In genomic region chr12:100264941-100265340, GRCm38 (mm10) we compare ENCODE assay signal across 30 mouse cellular contexts.
DNase-seq lines count a peak whose midpoint lies in the region; ATAC-seq and TF ChIP-seq lines count a peak whose summit lies in the region.
"Had no signal": no experiment of that assay in that cellular context is flagged by ENCODE, and none has a peak within 500 bp of the region (broad histone marks: within the 10 kb centered on the region; RNA-seq: fewer than 3 reads in every experiment).

No protein-coding gene starts in this region.

- WGBS in hindbrain, embryonic 15.5 days: 85% methylated on average over 4 of the region's 4 CpGs
- 83% methylated on average over 4 of the region's 4 CpGs for WGBS in hindbrain, embryonic 12.5 days
- WGBS in midbrain, embryonic 13.5 days: 87% methylated on average over 4 of the region's 4 CpGs
- 87% methylated on average over 4 of the region's 4 CpGs for WGBS in midbrain, embryonic 11.5 days
- 81% methylated on average over 4 of the region's 4 CpGs for WGBS in olfactory bulb, adult 2 months

- H3K4me2 ChIP-seq in hindbrain, embryonic 15.5 days: no peak overlapping the region
- H3K4me2 ChIP-seq in hindbrain, embryonic 12.5 days (replicated peaks): no peak overlapping the region
- H3K4me2 ChIP-seq in midbrain, embryonic 13.5 days (replicated peaks): no peak overlapping the region
- no peak overlapping the region for H3K4me2 ChIP-seq in midbrain, embryonic 11.5 days
- H3K4me2 ChIP-seq: embryonic facial prominence, embryonic 15.5 days; heart, embryonic 15.5 days; hindbrain, embryonic 14.5 days; intestine, embryonic 15.5 days; limb, embryonic 12.5 days; liver, embryonic 15.5 days; lung, embryonic 14.5 days; midbrain, embryonic 12.5 days; neural tube, embryonic 12.5 days had no signal

- no peak overlapping the region for H3K4me3 ChIP-seq in hindbrain, embryonic 15.5 days
- H3K4me3 ChIP-seq in hindbrain, embryonic 12.5 days: no peak overlapping the region
- H3K4me3 ChIP-seq in midbrain, embryonic 13.5 days (replicated peaks): no peak overlapping the region
- H3K4me3 ChIP-seq in midbrain, embryonic 11.5 days (ENCODE audit: low read depth, low read length): no peak overlapping the region
- no peak overlapping the region for H3K4me3 ChIP-seq in olfactory bulb, adult 2 months (ENCODE audit: insufficient read depth, low read depth, low read length)
- H3K4me3 ChIP-seq: embryonic facial prominence, embryonic 10.5 days; embryonic facial prominence, embryonic 15.5 days; heart, embryonic 15.5 days; intestine, embryonic 15.5 days; limb, embryonic 12.5 days; liver, embryonic 15.5 days; midbrain, embryonic 12.5 days; myocyte; neural tube, embryonic 12.5 days had no signal

- H3K9me3 ChIP-seq in hindbrain, embryonic 15.5 days: no peaks in the 10 kb centered on the region
- H3K9me3 ChIP-seq in hindbrain, embryonic 12.5 days (replicated peaks): no peaks in the 10 kb centered on the region
- no peaks in the 10 kb centered on the region for H3K9me3 ChIP-seq in midbrain, embryonic 13.5 days
- H3K9me3 ChIP-seq in midbrain, embryonic 11.5 days (ENCODE audit: control insufficient read depth, low read length): no peaks in the 10 kb centered on the region
- H3K9me3 ChIP-seq: embryonic facial prominence, embryonic 10.5 days; embryonic facial prominence, embryonic 15.5 days; heart, embryonic 15.5 days; intestine, embryonic 15.5 days; limb, embryonic 12.5 days; liver, embryonic 15.5 days; midbrain, embryonic 12.5 days; neural tube, embryonic 12.5 days had no signal

- H3K4me1 ChIP-seq in hindbrain, embryonic 15.5 days (replicated peaks): peaks cover 24% of the 10 kb centered on the region
- H3K4me1 ChIP-seq in hindbrain, embryonic 12.5 days: peaks cover 8% of the 10 kb centered on the region
- peaks cover 18% of the 10 kb centered on the region for H3K4me1 ChIP-seq in midbrain, embryonic 13.5 days (replicated peaks)
- H3K4me1 ChIP-seq in midbrain, embryonic 11.5 days (ENCODE audit: control insufficient read depth, insufficient read depth, low read length): peaks cover 6% of the 10 kb centered on the region
- peaks cover 58% of the 10 kb centered on the region for H3K4me1 ChIP-seq in olfactory bulb, adult 2 months (ENCODE audit: control insufficient read depth, insufficient read depth, low read length)
- H3K4me1 ChIP-seq: embryonic facial prominence, embryonic 10.5 days; embryonic facial prominence, embryonic 15.5 days; limb, embryonic 12.5 days; liver, embryonic 15.5 days had no signal

- TF ChIP-seq POLR2A in olfactory bulb, adult 2 months (IDR thresholded peaks at IDR 0.05; ENCODE audit: insufficient read depth, low read depth, low read length): no peak

- H3K27ac ChIP-seq in hindbrain, embryonic 15.5 days (replicated peaks): peak overlapping the region; percentile 66; the same call in 1 of the 2 replicates
- H3K27ac ChIP-seq in hindbrain, embryonic 12.5 days: no peak overlapping the region
- H3K27ac ChIP-seq in midbrain, embryonic 13.5 days: peak overlapping the region; percentile 44; the same call in 1 of the 2 replicates
- no peak overlapping the region for H3K27ac ChIP-seq in midbrain, embryonic 11.5 days (ENCODE audit: low read depth, low read length)
- H3K27ac ChIP-seq in olfactory bulb, adult 2 months (ENCODE audit: insufficient read depth, low read depth, low read length): peak overlapping the region; percentile 94
- H3K27ac ChIP-seq: embryonic facial prominence, embryonic 10.5 days; embryonic facial prominence, embryonic 15.5 days; heart, embryonic 15.5 days; hindbrain, embryonic 14.5 days; intestine, embryonic 15.5 days; limb, embryonic 12.5 days; liver, embryonic 15.5 days; midbrain, embryonic 12.5 days; neural tube, embryonic 12.5 days; stomach, postnatal 0 days had no signal

- ATAC-seq in hindbrain, embryonic 15.5 days (ENCODE audit: low FRiP score, low read depth): no peak
- no peak for ATAC-seq in hindbrain, embryonic 12.5 days (ENCODE audit: low FRiP score)
- ATAC-seq in midbrain, embryonic 13.5 days: no peak
- ATAC-seq in midbrain, embryonic 11.5 days (ENCODE audit: low FRiP score): no peak
- ATAC-seq: intestine, embryonic 15.5 days; Patski had no signal

- no peaks in the 10 kb centered on the region for H3K36me3 ChIP-seq in hindbrain, embryonic 15.5 days
- H3K36me3 ChIP-seq in hindbrain, embryonic 12.5 days: no peaks in the 10 kb centered on the region
- no peaks in the 10 kb centered on the region for H3K36me3 ChIP-seq in midbrain, embryonic 13.5 days
- no peaks in the 10 kb centered on the region for H3K36me3 ChIP-seq in midbrain, embryonic 11.5 days (ENCODE audit: control insufficient read depth, insufficient read depth, low read length)
- H3K36me3 ChIP-seq: embryonic facial prominence, embryonic 10.5 days; embryonic facial prominence, embryonic 15.5 days; heart, embryonic 15.5 days; intestine, embryonic 15.5 days; limb, embryonic 12.5 days; liver, embryonic 15.5 days; midbrain, embryonic 12.5 days; neural tube, embryonic 12.5 days had no signal

- no peaks in the 10 kb centered on the region for H3K27me3 ChIP-seq in hindbrain, embryonic 15.5 days
- H3K27me3 ChIP-seq in hindbrain, embryonic 12.5 days: no peaks in the 10 kb centered on the region
- no peaks in the 10 kb centered on the region for H3K27me3 ChIP-seq in midbrain, embryonic 13.5 days
- no peaks in the 10 kb centered on the region for H3K27me3 ChIP-seq in midbrain, embryonic 11.5 days (ENCODE audit: control insufficient read depth, insufficient read depth, low read length)
- H3K27me3 ChIP-seq: intestine, embryonic 15.5 days; midbrain, embryonic 12.5 days; neural tube, embryonic 12.5 days had no signal

- no peak overlapping the region for H3K9ac ChIP-seq in hindbrain, embryonic 15.5 days
- H3K9ac ChIP-seq in hindbrain, embryonic 12.5 days: no peak overlapping the region
- H3K9ac ChIP-seq in midbrain, embryonic 13.5 days (replicated peaks): no peak overlapping the region
- H3K9ac ChIP-seq in midbrain, embryonic 11.5 days (ENCODE audit: low read length): no peak overlapping the region
- H3K9ac ChIP-seq: embryonic facial prominence, embryonic 15.5 days; heart, embryonic 15.5 days; hindbrain, embryonic 14.5 days; intestine, embryonic 15.5 days; limb, embryonic 12.5 days; liver, embryonic 15.5 days; lung, embryonic 14.5 days; midbrain, embryonic 12.5 days; neural tube, embryonic 12.5 days had no signal

- DNase-seq in cerebellum, adult 9-11 months: peak; percentile 65
- DNase-seq in cerebellum, postnatal 4 days (ENCODE audit: low spot score in 2 of 2): no peak
- DNase-seq in midbrain, embryonic 11.5 days (ENCODE audit: low spot score, missing footprints): no peak
- no peak for DNase-seq in embryo, embryonic 9.5 days (ENCODE audit: extremely low spot score)
- DNase-seq: adrenal gland, postnatal 10 days; gastrocnemius, postnatal 14 days; kidney, adult 2 months; kidney, postnatal 36 days; layer of hippocampus, postnatal 36 days; lung, embryonic 14.5 days; lung, postnatal 14 days; right cerebral cortex, postnatal 4 days; thymus, adult 18-20 months; thymus, postnatal 25 days had no signal

- no peak for TF ChIP-seq CTCF in olfactory bulb, adult 2 months (IDR thresholded peaks at IDR 0.05; ENCODE audit: insufficient read depth, low read depth, low read length)

Comparison
In these comparisons a context has a peak if more than half of its experiments do, and no peak if none do; other contexts are left out.
1. H3K27ac ChIP-seq: peak in hindbrain, embryonic 15.5 days (single experiment), midbrain, embryonic 13.5 days (single experiment) and olfactory bulb, adult 2 months (single experiment); none in hindbrain, embryonic 12.5 days (single experiment) and midbrain, embryonic 11.5 days (single experiment).